Mouse (Mus musculus) G1E (cell line): ENCODE data around the gene Ppp1r9b.
A peak's percentile ranks its signal among the peaks of the same experiment; 100 is the strongest.

Experiments used
- CTCF ChIP-seq: IDR thresholded peaks from 2 replicates; pipeline ENCODE4 v1.5.1; 2012; ENCODE audit warnings: low read depth, low read length, inconsistent platforms, mixed read lengths
- GATA1 ChIP-seq: IDR thresholded peaks from 2 replicates; pipeline ENCODE4 v1.6.1; 2012; ENCODE audit warnings: borderline replicate concordance, low read length, inconsistent platforms, mixed read lengths
- GATA2 ChIP-seq: IDR thresholded peaks from 2 replicates; pipeline ENCODE4 v1.6.1; 2012; ENCODE audit warnings: low read depth, low read length, inconsistent platforms, borderline replicate concordance
- POLR2AphosphoS5 ChIP-seq: IDR thresholded peaks from 2 replicates; pipeline ENCODE4 v1.6.1; 2012; ENCODE audit warnings: low read depth, low read length, inconsistent platforms; ENCODE audit not compliant: insufficient replicate concordance
- TAL1 ChIP-seq: conservative IDR thresholded peaks from 2 replicates; pipeline ENCODE4 v1.6.1; 2012; ENCODE audit warnings: low read depth, low read length, inconsistent platforms, mixed read lengths

- TF ChIP-seq POLR2AphosphoS5: no peak
- TF ChIP-seq CTCF: no peak
- TF ChIP-seq GATA2: no peak
- TF ChIP-seq GATA1: no peak
- TF ChIP-seq TAL1: peak; percentile 58
Observed at GRCm38 (mm10) chr11:94997596-94997995, 6.8 kb downstream of the Ppp1r9b start.
